Mouse (Mus musculus): ENCODE results near the gene Zp1. TPM values are rescaled to one million over a fixed set of nuclear protein-coding genes. Genes with fewer than 3 reads are reported as not detected.
A peak's percentile ranks its signal among the peaks of the same experiment; 100 is the strongest.

Gene Zp1
- total RNA-seq, 2 experiments from 2014 or later: 0.49 TPM; not detected in 1

DNA sequence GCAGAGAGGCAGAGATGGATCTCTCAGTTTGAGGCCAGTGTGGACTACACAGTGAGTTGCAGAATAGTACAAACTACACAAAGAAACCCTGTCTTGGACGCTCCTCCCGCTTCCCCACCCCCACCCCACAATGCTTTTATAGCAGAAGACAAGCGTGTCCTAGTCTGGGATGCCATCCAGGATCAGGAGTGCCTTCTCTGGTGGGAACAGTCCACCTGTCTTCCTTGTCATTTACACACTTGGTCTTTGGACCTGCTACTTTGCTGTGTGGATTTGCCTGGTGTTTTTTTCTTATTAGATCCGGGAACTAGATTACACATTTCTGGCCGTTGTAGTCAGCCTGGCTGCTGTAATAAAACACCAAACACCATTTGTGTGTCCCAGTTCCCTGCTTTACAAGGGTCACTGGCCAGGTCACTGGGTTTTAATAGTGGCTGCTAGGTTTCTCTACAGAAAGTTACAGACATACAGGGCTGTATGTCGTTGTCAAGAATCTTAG is 5.7 kb upstream of the Zp1 start:
- no peak for DNase-seq (ENCODE audit: low spot score in 2 of 2)

DNA sequence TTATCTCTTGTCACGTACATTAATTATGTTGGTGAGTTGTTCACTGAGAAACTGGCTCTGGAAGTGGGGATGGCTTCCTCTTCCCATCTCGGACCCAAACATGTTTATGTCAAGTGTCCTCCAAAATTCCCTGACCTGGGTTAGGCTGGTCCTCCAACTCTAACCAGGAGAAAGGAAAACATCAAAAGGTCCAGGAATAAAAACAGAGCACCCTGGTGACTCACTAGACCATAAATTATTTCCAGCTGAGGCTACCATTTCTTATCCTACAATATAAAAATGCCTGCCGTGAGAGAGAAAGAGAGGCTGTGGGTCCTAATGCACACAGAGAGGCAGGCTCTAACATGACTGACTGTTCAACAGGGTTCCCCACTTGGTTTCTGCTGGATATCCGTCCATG is 3.8 kb upstream of the Zp1 start:
- DNase-seq (ENCODE audit: low spot score in 2 of 2): no peak

DNA sequence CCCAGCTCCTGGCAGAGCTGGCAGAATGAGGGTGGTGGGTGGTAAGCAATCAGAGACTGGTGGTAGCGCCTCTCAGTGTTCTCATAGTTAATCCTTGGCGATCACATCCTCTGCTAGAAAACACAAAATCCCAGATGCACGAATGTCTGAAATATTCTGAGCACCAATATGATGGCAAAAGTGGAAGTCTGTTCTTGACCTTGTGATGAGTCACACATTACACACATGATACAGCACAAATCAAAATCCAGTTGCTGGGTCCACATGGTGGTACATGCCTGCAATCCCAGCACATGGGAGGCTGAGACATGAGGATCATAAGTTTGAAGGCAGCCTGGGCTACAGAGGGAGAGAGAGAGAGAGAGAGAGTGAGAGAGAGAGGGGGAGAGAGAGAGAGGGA is 626 bp upstream of the Zp1 start:
- no peak for DNase-seq (ENCODE audit: low spot score in 2 of 2)

DNA sequence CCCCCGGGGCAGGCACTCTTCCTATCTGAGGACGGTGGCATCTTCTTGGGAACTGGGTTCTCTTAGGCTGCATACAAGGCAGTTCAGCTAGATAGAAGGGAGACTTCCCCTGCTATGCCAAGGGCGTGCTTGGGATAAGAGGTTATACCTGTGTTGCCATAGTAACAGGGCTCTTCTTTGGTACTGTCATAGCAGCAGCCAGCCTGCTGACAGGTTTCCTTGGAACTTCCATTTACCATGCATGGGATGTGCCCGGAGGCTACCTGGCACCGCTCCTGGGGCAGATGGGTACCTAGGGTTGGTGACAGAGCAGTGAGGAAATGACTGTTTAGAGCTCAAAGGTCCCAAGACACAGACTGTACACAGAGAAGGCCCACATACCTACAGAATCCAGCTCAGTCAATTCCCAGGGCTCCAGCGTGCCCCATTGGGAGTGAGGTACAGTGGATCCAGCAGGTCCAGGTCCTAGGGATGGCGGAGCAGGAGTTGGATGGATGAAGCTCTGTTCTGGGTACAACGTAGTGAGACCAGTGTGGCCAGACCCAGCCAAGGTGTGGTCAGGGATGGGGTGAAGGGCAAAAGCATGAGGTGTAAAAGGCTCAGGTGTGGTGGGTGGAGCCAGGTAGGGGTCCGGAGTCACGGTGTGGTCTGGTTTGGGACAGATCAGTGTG is 2.0 kb downstream of the Zp1 start:
- no peak for DNase-seq (ENCODE audit: low spot score in 2 of 2)

- no peak for DNase-seq (ENCODE audit: low spot score in 2 of 2)
These were observed 3.9 kb downstream of the Zp1 start for GRCm38 (mm10) chr19:10916506-10916905.

DNA sequence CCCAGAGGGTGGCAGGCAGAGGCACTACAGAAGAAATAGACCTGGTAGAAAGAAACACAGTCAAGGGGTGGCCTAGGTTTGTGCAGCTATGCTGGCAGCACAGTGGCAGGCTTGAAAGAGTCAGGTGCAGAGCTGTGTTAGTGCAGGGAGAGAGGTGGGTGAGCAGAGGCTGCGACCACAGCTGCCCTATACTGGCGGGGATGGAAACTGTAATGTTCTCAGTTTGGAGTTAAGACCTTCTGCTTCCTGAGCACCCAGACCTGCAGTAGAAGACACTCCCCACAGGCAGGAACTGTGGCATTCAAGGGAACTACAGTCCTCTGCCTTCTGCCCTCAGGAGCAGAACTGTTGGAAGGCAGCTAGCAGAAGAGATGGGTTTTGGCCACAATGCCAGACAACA is 5.6 kb downstream of the Zp1 start:
- DNase-seq (ENCODE audit: low spot score in 2 of 2): no peak

DNA sequence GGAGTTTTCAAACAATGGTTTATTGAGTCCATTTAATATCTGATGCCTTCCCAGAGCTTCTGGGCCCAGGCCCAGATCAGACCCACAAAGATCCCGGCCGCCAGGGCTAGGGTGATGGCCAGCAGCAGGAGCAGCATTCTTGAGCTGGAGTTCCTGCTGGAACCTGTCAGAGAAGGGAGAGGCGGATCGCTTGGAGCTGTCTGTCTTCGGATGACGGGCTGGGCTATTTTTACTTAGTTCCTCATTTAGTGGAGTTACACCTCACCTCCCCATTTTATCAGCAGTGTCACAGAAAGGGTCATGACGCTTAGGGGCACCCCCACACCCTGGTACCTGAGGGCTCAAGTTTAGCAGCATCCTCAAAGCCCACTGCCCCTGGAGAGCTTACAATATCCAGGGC is 6.1 kb downstream of the Zp1 start:
- DNase-seq (ENCODE audit: low spot score in 2 of 2): no peak

- no peak for DNase-seq (ENCODE audit: low spot score in 2 of 2)
These were observed 11.2 kb downstream of the Zp1 start for GRCm38 (mm10) chr19:10909087-10909721.

DNA sequence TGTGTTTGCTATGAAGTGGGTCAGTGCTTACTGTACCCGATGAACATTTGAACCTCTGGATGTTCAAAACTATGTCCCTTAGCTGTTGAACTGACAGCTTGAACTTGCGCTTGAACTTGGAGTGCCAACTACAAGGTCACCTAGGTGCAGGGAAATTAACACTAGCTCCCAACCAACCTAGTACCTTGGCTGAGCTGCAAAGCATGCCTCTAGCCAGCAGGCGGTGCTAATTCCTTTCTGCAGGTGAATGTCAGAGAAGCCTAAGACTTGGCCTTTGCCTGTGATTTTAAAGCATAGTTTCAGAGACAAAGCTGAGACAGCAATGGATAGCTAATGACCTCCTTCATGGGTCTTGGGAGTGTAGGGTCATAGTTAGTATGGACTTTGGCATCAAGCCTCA is 12.5 kb downstream of the Zp1 start:
- peak in 1 of 2 experiments; percentile 50 for DNase-seq (ENCODE audit: low spot score in 2 of 2)

DNA sequence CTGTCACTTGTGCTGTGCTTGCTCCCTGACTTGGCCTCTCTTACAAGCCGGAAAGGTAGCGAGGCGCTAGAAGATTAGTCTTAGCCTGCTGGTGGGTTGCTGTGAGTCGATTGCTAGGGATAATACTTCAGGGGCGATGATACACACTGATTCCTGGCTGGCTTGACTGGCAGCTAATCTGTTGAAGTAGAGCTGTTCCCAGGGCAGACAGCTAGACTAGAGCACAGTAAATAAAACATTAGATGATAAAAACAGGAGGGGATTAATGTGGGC is 14.8 kb downstream of the Zp1 start:
- DNase-seq (ENCODE audit: low spot score in 2 of 2): no peak

DNA sequence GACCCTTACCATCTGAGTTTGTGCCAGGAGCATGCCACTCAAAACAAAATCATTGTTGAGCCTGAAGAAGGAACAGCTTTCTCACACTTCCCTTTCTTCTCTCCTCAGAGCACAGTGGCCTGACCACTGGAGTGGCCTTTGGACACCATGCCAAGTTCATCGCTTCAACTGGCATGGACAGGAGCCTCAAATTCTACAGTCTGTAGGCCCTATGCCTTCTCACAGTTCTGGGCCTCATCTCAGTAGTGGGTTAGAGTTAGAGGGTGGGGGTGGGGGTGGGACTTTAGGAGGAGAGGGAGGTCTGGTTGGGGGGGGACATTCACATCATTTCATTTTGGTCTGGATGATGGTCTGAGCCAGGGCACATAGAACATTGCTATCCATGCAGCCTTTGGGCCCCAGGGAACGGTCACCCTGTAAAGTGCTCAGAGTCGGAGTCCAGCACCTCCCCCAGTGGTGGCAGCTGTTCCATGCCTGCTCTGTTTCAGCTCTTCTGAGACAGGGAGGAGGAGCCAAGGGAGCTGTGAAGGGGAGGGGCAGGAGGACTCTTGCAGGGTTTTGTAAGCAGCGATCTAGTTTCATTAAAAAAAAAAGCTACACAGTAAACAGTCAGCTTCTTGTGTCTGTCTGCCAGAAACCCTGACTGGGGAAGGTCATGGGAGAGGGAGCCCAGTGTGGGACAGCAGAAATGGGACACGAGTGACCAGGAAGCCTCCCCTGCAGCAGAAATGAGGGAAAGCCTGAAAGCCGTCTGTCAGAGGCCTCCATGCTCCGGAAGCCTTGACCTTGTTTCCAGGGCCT is 15.3 kb downstream of the Zp1 start:
- DNase-seq (ENCODE audit: low spot score in 2 of 2): peak in 1 of 2 experiments; percentile 63

GRCm38 (mm10) chr19:10904512-10904911 is 15.9 kb downstream of the Zp1 start:
- no peak for DNase-seq (ENCODE audit: low spot score in 2 of 2)

- DNase-seq (ENCODE audit: low spot score in 2 of 2): no peak
These were observed 19.4 kb downstream of the Zp1 start for GRCm38 (mm10) chr19:10901046-10901445.

- peak in 1 of 2 experiments; percentile 45 for DNase-seq (ENCODE audit: low spot score in 2 of 2)
These were observed 20.1 kb downstream of the Zp1 start for GRCm38 (mm10) chr19:10900315-10900714.

DNA sequence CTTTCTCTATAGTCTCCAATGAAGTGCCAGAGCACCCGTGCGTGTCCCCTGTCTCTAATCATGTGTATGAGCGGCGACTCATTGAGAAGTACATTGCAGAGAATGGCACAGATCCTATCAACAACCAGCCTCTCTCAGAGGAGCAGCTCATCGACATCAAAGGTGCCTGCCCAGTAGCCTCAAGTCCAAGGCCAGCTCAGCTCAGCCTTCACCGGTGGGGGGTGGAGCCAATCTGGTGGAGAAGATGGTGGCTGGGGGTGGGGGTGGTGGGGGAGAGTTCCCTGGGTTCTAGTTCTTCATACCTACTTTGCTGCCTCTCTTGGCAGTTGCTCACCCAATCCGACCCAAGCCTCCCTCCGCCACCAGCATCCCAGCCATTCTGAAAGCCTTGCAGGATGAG is 22.9 kb downstream of the Zp1 start:
- no peak for DNase-seq (ENCODE audit: low spot score in 2 of 2)

GRCm38 (mm10) chr19:10896849-10897248 is 23.6 kb downstream of the Zp1 start:
- no peak for DNase-seq (ENCODE audit: low spot score in 2 of 2)

GRCm38 (mm10) chr19:10895708-10896107 is 24.7 kb downstream of the Zp1 start:
- peak in 1 of 2 experiments; percentile 40 for DNase-seq (ENCODE audit: low spot score in 2 of 2)

- DNase-seq (ENCODE audit: low spot score in 2 of 2): peak; percentile 93 to 98
These were observed 25.4 kb downstream of the Zp1 start, which contains the start of gene Prpf19 for GRCm38 (mm10) chr19:10895016-10895528. Gene Prpf19 (plus strand): TSS chr19:10895231.

DNA sequence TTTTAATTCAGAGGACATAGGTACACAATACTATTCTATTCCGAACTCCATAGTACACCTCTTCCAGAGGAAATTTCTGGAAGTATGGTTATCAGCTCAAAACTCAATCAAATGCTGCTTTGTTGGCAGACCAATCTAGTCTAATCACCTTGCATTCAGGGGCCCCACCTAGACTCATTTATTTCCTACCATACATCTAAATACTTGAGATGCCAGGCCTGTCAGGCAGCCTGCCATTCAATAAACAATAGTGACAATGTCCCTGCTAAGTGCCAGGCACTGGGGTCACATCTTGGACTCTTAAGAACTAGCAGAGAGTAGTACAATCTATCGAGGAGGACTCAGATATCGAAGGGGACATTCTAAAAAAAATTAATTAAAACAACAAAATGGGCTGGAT is 28.2 kb downstream of the Zp1 start:
- DNase-seq (ENCODE audit: low spot score in 2 of 2): no peak

GRCm38 (mm10) chr19:10881426-10882154 is 38.8 kb downstream of the Zp1 start, which contains the start of gene Tmem109:
Gene Tmem109 (minus strand): TSS chr19:10882001.
- DNase-seq (ENCODE audit: low spot score in 2 of 2): peak; percentile 87 to 95

DNA sequence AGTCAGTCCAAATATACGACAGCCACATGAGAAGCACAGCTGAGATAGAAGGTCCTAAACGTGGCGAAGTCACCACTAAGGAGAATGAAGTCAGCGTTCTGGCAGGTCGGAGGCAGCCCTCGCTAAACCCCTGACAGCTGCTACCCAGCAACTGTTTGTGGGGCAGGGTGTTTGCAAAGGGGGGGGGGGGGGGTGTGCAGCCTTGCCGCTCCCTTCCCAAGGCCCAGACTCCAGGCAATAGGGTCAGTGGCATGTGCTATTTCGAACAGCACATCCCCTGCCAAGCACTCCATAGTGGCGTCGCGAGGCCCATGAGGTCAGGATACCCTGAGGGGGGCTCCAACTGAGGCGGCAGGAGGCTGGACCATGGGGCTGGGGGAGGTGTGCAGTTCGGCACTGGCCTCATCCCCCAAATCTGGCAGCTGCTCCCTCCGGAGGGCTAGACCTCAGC is 39.4 kb downstream of the Zp1 start:
- peak; percentile 39 for DNase-seq (ENCODE audit: low spot score in 2 of 2)

Data from gastrocnemius, postnatal 4 days (tissue).